Mouse (Mus musculus): Measurements from ENCODE around the gene Olfr266. TPM values are rescaled to one million over a fixed set of nuclear protein-coding genes. Genes with fewer than 3 reads are reported as not detected.

Olfr266 gene
- not detected for polyA plus RNA-seq (2014; fragmentation: Illumina TruSeq; extraction: RNeasy Lipid Tissue Mini Kit (QIAGEN cat#74804); ENCODE audit: low replicate concordance)

DNA sequence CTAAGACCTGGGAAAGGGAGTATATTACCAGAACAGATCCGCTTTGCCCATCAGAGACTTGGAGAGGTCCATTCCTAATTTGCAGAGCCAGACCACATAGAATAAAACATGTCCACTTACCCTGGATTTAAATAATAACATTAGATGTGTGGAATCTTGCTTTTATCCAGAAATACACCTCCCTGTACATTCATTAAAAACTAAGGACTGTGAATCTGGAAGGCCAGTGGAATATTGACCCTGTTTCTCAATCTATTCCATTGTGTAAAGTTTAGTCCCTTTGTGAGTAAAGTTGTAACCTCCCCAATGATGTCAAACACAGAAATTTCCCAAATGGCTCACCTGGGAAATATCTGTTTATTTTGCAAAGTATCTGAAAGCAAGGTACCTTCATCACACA lies at the start of gene Olfr266:
Olfr266 (minus strand) TSS at position 101 of the 400 bp plus-strand sequence.

GRCm38 (mm10) chr3:106789930-106790329 lies 36.2 kb downstream of the Olfr266 start, which contains the start of gene Cd53:
TSS of gene Cd53 (minus strand) at chr3:106790149.

Other genes starting within 250 kb of the Olfr266 start
- 132 TPM for gene Lrif1, start 141.3 kb downstream of the Olfr266 start, polyA plus RNA-seq (2014; fragmentation: Illumina TruSeq; extraction: RNeasy Lipid Tissue Mini Kit (QIAGEN cat#74804); ENCODE audit: low replicate concordance)
- 65.2 TPM for gene Cd53, start 36.1 kb downstream of the Olfr266 start, polyA plus RNA-seq (2014; fragmentation: Illumina TruSeq; extraction: RNeasy Lipid Tissue Mini Kit (QIAGEN cat#74804); ENCODE audit: low replicate concordance)
- gene Kcna3, start 209.9 kb upstream of the Olfr266 start, polyA plus RNA-seq (2014; fragmentation: Illumina TruSeq; extraction: RNeasy Lipid Tissue Mini Kit (QIAGEN cat#74804); ENCODE audit: low replicate concordance), result not detected

All from small intestine, adult 10 weeks (tissue).